Mouse (Mus musculus): ENCODE measurements at regions not wholly inside any gene's neighbourhood (a gene's known extent, or its start where the extent isn't known, plus 50 kb on each side); places are given as distances from the start of the nearest gene placed in this dataset.

DNA sequence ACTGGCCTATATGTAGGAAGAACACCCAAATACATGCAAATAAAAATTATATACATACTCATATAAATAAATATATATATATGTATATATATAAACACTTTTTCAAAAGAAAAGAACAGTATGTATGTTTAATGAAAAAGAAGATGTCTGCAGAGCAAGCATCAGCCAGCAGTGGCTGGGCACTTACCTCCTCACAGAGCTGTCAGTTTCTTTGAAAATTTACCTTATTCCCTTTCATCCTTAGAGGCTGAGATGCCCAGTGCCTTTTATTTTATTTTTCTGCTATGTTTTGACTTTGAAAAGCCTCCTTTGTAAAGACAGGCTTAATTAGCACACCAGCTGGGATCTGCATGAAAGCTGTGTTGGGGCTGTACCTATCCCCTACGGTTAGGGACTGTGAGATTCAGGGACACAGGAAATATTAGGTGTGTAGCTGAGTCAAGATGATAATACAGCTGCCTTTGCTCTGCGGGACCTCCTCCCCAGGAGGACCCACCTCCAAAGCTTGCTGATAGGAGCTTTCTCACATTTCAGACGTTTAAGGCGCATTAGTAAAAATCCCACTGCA lies 751.0 kb upstream of the Tbl1xr1 start:
- Histone ChIP-seq H3K27ac (no peak overlapping the region), H3K9me3 (no peaks in the 10 kb centered on the region), H3K27me3 (ENCODE audit: insufficient read depth, poor library complexity, severe bottlenecking) (no peaks in the 10 kb centered on the region), H3K4me3 (no peak overlapping the region), H3K4me1 (no peaks in the 10 kb centered on the region), H3K36me3 (no peaks in the 10 kb centered on the region)
- 57% methylated on average over 4 of the region's 4 CpGs for WGBS
- DNase-seq (ENCODE audit: low spot score), result no peak

DNA sequence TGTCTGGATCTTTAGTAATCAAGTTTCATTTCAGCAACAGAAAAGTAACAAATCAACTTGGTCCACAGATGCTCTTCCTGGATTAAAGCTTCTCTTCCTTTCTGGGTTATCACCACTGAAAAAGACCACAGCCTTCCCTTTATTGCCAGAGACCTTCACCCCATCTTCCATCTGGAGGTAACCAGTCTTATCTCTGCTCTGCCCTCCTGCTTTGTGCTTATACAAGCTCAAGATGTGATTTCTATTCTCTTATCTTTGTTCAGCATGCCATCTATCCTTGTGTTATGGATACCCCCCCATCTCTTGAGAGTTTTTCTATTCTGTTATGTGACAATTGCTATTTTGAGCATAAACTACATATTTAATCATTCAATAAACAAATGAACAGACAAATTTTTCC lies 734.5 kb upstream of the Tbl1xr1 start:
- Histone ChIP-seq H3K27me3 (ENCODE audit: insufficient read depth, poor library complexity, severe bottlenecking) (no peaks in the 10 kb centered on the region), H3K4me1 (no peaks in the 10 kb centered on the region), H3K36me3 (no peaks in the 10 kb centered on the region), H3K27ac (no peak overlapping the region), H3K4me3 (no peak overlapping the region), H3K9me3 (no peaks in the 10 kb centered on the region)
- DNase-seq (ENCODE audit: low spot score), result no peak

DNA sequence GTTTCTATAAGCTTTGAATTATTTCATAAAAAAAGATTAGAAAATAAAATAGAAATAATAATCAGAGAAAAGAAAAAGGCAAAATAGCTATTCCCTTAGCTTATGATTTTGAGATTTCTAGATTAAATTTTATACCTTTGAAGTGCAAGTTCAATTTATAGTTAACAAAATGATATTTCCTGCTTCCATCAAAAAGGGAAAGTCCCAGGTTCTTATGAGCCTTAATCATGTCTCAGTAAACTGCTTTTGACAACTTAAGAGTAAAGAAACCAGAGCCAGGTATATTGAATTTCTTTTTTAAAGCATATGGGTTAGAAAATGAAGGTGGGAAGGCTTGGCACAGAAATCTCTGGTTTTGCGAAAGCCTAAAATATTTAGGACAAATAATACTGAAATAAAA lies 733.4 kb upstream of the Tbl1xr1 start:
- no peaks in the 10 kb centered on the region for H3K9me3 ChIP-seq
- H3K27me3 ChIP-seq (ENCODE audit: insufficient read depth, poor library complexity, severe bottlenecking), result no peaks in the 10 kb centered on the region
- H3K4me1 ChIP-seq, result no peaks in the 10 kb centered on the region
- no peak for DNase-seq (ENCODE audit: low spot score)
- H3K27ac ChIP-seq, result no peak overlapping the region
- no peak overlapping the region for H3K4me3 ChIP-seq
- H3K36me3 ChIP-seq, result no peaks in the 10 kb centered on the region
- WGBS, result 98% methylated on average over 1 of the region's 1 CpGs

DNA sequence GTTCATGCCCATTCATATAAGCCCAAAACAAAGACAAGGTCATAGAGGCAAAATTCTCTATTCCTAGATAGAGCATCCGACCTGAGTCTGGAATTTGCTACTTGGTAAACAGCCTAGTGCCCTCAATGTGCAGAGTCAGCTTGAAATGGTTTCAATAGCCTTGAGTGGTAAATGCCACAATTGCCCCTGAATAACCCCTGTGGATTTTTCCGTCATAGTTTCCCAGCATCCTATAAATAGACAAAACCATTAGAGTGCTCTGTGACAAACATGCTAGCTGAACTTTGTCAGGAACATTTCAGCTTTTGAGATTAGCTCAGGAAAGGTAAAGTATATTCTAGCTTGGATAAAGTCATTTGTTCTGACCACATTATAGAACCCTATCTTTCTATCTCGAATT lies 727.0 kb upstream of the Tbl1xr1 start:
- Histone ChIP-seq H3K27ac (no peak overlapping the region), H3K36me3 (no peaks in the 10 kb centered on the region), H3K9me3 (no peaks in the 10 kb centered on the region), H3K4me1 (no peaks in the 10 kb centered on the region), H3K4me3 (no peak overlapping the region), H3K27me3 (ENCODE audit: insufficient read depth, poor library complexity, severe bottlenecking) (no peaks in the 10 kb centered on the region)
- WGBS, result 64% methylated on average over 3 of the region's 3 CpGs
- DNase-seq (ENCODE audit: low spot score), result no peak

- no peaks in the 10 kb centered on the region for H3K27me3 ChIP-seq (ENCODE audit: insufficient read depth, poor library complexity, severe bottlenecking)
- H3K36me3 ChIP-seq, result no peaks in the 10 kb centered on the region
- no peaks in the 10 kb centered on the region for H3K9me3 ChIP-seq
- H3K27ac ChIP-seq, result no peak overlapping the region
- WGBS, result 75% methylated on average over 3 of the region's 3 CpGs
- no peaks in the 10 kb centered on the region for H3K4me1 ChIP-seq
- H3K4me3 ChIP-seq, result no peak overlapping the region
- no peak for DNase-seq (ENCODE audit: low spot score)
These were observed 720.3 kb upstream of the Tbl1xr1 start for GRCm38 (mm10) chr3:21356150-21356549.

- H3K27me3 ChIP-seq (ENCODE audit: insufficient read depth, poor library complexity, severe bottlenecking), result no peaks in the 10 kb centered on the region
- H3K36me3 ChIP-seq, result no peaks in the 10 kb centered on the region
- no peaks in the 10 kb centered on the region for H3K4me1 ChIP-seq
- 81% methylated on average over 6 of the region's 6 CpGs for WGBS
- no peak for DNase-seq (ENCODE audit: low spot score)
- no peak overlapping the region for H3K27ac ChIP-seq
- H3K9me3 ChIP-seq, result no peaks in the 10 kb centered on the region
- no peak overlapping the region for H3K4me3 ChIP-seq
These were observed 719.4 kb upstream of the Tbl1xr1 start for GRCm38 (mm10) chr3:21356831-21357712.

DNA sequence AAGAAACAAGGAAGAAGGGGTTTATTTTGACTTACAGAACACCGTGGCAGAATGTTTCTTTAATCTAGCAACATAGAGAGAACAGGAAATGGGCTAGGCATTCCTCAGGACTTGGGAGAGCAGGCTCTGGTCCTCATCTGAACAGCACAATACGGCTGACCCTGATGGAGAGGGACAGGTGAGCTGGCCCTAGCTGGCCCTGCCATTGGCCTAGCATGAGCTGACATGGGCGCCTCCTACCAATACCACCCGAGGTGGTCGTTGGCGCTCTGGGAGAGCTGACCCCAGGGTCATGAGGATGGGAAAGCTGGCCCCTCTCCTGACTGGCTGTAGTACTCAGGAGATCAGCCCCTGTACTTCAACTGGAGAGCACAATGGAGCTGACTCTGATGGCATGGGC lies 718.4 kb upstream of the Tbl1xr1 start:
- H3K27ac ChIP-seq, result no peak overlapping the region
- DNase-seq (ENCODE audit: low spot score), result no peak
- 85% methylated on average over 6 of the region's 6 CpGs for WGBS

DNA sequence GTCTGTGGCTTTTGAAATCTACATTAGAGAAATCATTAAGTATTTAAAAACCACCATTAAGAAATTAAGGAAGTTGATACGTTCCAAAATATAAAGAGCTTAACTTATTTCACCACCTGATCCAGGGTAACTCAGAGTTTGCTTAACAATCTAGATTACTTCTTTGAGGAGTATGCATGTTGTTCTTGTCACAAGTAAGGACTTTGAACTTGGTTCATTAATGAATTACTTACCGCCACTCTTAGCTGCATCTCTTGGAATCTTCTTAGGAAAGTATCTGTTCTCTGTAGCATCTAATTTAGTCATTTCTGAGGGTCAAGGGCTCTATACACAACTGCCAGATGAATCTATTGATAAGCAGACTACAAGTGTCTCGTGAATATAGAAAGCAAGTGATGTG lies 715.4 kb upstream of the Tbl1xr1 start:
- Histone ChIP-seq H3K36me3 (no peaks in the 10 kb centered on the region), H3K4me1 (no peaks in the 10 kb centered on the region), H3K27me3 (ENCODE audit: insufficient read depth, poor library complexity, severe bottlenecking) (no peaks in the 10 kb centered on the region), H3K27ac (no peak overlapping the region), H3K9me3 (no peaks in the 10 kb centered on the region), H3K4me3 (no peak overlapping the region)
- 87% methylated on average over 3 of the region's 3 CpGs for WGBS
- no peak for DNase-seq (ENCODE audit: low spot score)

More for the DNA sequence above, 718.4 kb upstream of the Tbl1xr1 start:
- H3K4me1 ChIP-seq, result no peaks in the 10 kb centered on the region
- no peak overlapping the region for H3K4me3 ChIP-seq
- H3K27me3 ChIP-seq (ENCODE audit: insufficient read depth, poor library complexity, severe bottlenecking), result no peaks in the 10 kb centered on the region
- H3K36me3 ChIP-seq, result no peaks in the 10 kb centered on the region
- no peaks in the 10 kb centered on the region for H3K9me3 ChIP-seq

DNA sequence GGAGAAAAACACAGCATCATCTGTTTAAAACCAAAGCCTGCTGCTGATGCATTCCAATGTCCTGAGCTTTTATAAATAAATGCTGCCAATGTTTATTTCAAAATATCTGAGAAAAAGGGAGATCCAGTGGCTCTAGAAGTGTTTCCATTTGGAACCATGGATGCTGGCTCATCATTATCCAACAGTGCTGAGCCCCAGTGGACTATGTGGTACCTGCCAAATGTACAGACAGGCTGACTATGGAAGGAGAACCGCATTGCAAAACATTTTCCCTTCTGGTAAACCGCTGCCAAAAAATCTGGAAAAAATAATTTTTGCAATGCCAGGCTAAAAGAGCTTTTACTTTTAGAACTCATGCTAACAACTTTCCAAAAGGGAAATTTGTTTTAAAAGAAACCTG lies 696.6 kb upstream of the Tbl1xr1 start:
- Histone ChIP-seq H3K27ac (no peak overlapping the region), H3K36me3 (no peaks in the 10 kb centered on the region), H3K4me3 (no peak overlapping the region), H3K27me3 (ENCODE audit: insufficient read depth, poor library complexity, severe bottlenecking) (no peaks in the 10 kb centered on the region), H3K9me3 (no peaks in the 10 kb centered on the region), H3K4me1 (no peaks in the 10 kb centered on the region)
- DNase-seq (ENCODE audit: low spot score), result no peak
- 86% methylated on average over 2 of the region's 2 CpGs for WGBS

DNA sequence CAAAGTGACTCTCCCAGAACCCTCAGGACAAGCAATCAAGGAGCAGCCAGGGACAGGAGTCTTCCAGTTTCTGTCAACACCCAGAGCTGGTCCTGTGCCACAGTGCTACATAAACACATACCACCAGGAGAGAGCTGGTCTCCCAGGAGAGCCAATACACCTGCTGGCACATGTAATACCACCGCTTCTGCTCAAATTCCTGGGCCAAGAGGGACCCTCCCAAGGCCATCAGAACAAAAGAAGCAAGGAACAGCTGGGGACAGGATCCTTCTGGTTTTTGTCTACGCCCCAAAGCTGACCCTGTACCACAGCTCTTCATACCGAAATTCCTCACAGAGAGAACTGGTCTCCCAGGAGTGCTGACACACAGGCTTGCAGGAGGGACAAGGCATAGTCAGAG lies 695.4 kb upstream of the Tbl1xr1 start:
- Histone ChIP-seq H3K36me3 (no peaks in the 10 kb centered on the region), H3K27me3 (ENCODE audit: insufficient read depth, poor library complexity, severe bottlenecking) (no peaks in the 10 kb centered on the region), H3K9me3 (no peaks in the 10 kb centered on the region), H3K4me3 (no peak overlapping the region), H3K27ac (no peak overlapping the region), H3K4me1 (no peaks in the 10 kb centered on the region)
- 61% methylated on average over 3 of the region's 3 CpGs for WGBS
- DNase-seq (ENCODE audit: low spot score), result no peak

- H3K36me3 ChIP-seq, result no peaks in the 10 kb centered on the region
- no peaks in the 10 kb centered on the region for H3K27me3 ChIP-seq (ENCODE audit: insufficient read depth, poor library complexity, severe bottlenecking)
- H3K27ac ChIP-seq, result peak overlapping the region; percentile 52; the same call in 1 of the 2 replicates
- no peak for DNase-seq (ENCODE audit: low spot score)
- no peaks in the 10 kb centered on the region for H3K9me3 ChIP-seq
- peaks cover 7% of the 10 kb centered on the region; the same call in 1 of the 2 replicates for H3K4me1 ChIP-seq
- 47% methylated on average over 2 of the region's 2 CpGs for WGBS
- no peak overlapping the region for H3K4me3 ChIP-seq
These were observed 672.9 kb upstream of the Tbl1xr1 start for GRCm38 (mm10) chr3:21403551-21403950.

DNA sequence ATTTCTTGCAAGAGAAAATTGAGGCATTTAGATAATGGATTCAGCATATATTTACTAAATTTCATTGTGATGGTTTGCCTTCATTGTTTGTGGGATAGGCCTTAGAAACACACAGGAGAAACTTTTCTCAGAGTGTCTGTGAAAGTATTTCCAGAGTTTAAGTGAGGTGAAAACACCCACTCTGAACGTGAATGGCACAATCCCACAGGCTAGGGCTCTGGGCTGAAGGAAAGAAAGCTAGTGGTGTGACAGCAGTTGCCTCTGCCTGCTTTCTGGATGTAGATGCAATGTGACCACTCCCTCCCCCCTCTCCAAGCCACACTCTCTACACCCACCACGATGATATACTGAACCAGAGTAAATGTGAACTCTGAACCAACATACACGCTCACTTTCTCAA lies 672.4 kb upstream of the Tbl1xr1 start:
- WGBS, result 48% methylated on average over 3 of the region's 3 CpGs
- H3K4me1 ChIP-seq, result peaks cover 7% of the 10 kb centered on the region; the same call in 1 of the 2 replicates
- no peaks in the 10 kb centered on the region for H3K27me3 ChIP-seq (ENCODE audit: insufficient read depth, poor library complexity, severe bottlenecking)
- no peaks in the 10 kb centered on the region for H3K9me3 ChIP-seq
- H3K36me3 ChIP-seq, result no peaks in the 10 kb centered on the region
- H3K4me3 ChIP-seq, result no peak overlapping the region
- no peak overlapping the region for H3K27ac ChIP-seq
- no peak for DNase-seq (ENCODE audit: low spot score)

- Histone ChIP-seq H3K4me1 (peaks cover 7% of the 10 kb centered on the region; the same call in 1 of the 2 replicates), H3K4me3 (no peak overlapping the region), H3K27me3 (ENCODE audit: insufficient read depth, poor library complexity, severe bottlenecking) (no peaks in the 10 kb centered on the region), H3K27ac (no peak overlapping the region), H3K36me3 (no peaks in the 10 kb centered on the region), H3K9me3 (no peaks in the 10 kb centered on the region)
- peak; percentile 77 for DNase-seq (ENCODE audit: low spot score)
- WGBS, result 44% methylated on average over 5 of the region's 5 CpGs
These were observed 669.4 kb upstream of the Tbl1xr1 start for GRCm38 (mm10) chr3:21407077-21407476.

Data from heart, embryonic 10.5 days (tissue).